Mouse (Mus musculus): ENCODE measurements around the gene Rhob. TPM values are rescaled to one million over a fixed set of nuclear protein-coding genes. Genes with fewer than 3 reads are reported as not detected.

The Rhob gene
- 10 to 100 TPM; 31.4 to 32.3 TPM for total RNA-seq (2023)

GRCm38 (mm10) chr12:8499871-8500596 is at the start of gene Rhob:
Gene Rhob (minus strand): TSS chr12:8500009.

Other genes with a start within 250 kb of the Rhob start
- gene Gdf7, start 198.1 kb downstream of the Rhob start, total RNA-seq (2023): not detected
- gene Hs1bp3, start 186.6 kb downstream of the Rhob start, total RNA-seq (2023): 1 to 10 TPM; 7.1 to 9.8 TPM
- gene Slc7a15, start 99.1 kb upstream of the Rhob start, total RNA-seq (2023): not detected
- 100 to 1,000 TPM; 288 to 299 TPM for gene Pum2, start 174.1 kb upstream of the Rhob start, total RNA-seq (2023)

Measured in T-cell, adult 66 days (primary cell).